Mouse (Mus musculus) heart, postnatal 14 days (tissue): ENCODE measurements around the gene Nampt. TPM values are rescaled to one million over a fixed set of nuclear protein-coding genes. Genes with fewer than 3 reads are reported as not detected.

Experiments
- DNase-seq, 2 experiments: peaks; one replicate each; pipeline ENCODE4 v3.0.0; 2021 to 2022
- intact Hi-C: fragments of 180-260 bp; cut with DNase I; formaldehyde crosslinking; loops from one replicate; pipeline ENCODE4 v1.15.1; 2025
- long read RNA-seq, 2 experiments: library from polyadenylated mRNA; stranded (forward); transcript quantifications; one replicate each; pipeline ENCODE4 v2.0.0; 2021
- total RNA-seq, 2 experiments: library from RNA; stranded (reverse); gene quantifications; 2 replicates each; pipeline ENCODE4 v1.2.3; 2021

The Nampt gene
- total RNA-seq: 10 to 100 TPM; 54.7 to 62.7 TPM
- long read RNA-seq, experiment 1, full-length matches to known transcripts: 67 of 76 reads
- long read RNA-seq, experiment 1, partial matches to known transcripts: 5 of 76 reads
- long read RNA-seq, experiment 1, other reads (novel, unspliced or antisense): 4 of 76 reads
- long read RNA-seq, experiment 2, full-length matches to known transcripts: 39 of 47 reads
- long read RNA-seq, experiment 2, partial matches to known transcripts: 5 of 47 reads
- long read RNA-seq, experiment 2, other reads (novel, unspliced or antisense): 3 of 47 reads

DNA sequence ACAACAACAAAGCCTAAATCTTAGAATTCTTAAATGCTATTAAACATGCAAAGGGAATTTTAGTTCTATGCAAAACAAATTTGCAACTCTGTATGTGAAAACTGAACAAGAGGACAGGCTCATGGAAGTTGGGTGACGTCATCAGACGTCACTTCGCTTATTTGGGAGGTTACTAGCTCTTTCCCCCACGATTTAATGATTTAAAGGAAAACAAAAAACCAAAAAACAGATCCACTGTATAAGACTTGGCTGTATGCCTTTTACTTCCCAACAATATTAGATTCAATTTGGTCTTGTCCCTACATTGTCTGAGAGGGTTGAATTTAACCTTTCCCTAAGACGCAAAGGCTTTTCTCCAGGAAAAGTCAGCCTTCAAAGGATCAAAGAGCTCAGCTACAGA, at the start of gene Nampt:
TSS of gene Nampt (plus strand) at position 130 of the 400 bp plus-strand sequence.
- DNase-seq: peak in 1 of 2 experiments; percentile 11
- intact Hi-C loops: loop anchor here (5.0 kb wide), 1 partner anchor 47 kb away; no protein-coding TSS in a partner anchor

DNA sequence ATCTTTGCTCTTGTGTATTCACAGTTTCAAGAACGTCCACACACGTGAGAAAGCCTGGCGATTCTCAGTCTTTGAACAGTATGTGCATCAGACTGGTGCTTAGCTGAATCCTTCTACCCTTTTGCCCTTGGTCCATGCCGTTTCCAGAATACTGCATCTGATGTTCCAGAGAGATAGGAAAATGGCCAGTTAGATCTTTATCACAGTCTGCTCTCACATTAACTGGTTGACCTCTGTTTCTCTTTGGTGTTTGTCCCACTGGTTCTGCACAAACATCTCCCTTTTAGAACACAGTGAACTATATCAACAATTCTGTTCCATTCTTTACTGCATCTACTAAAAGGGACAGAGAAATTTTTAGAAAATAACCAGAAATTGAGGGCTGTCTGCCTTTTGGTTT, 48.6 kb upstream of the Nampt start:
- DNase-seq: no peak
- intact Hi-C loops: loop anchor here (5.0 kb wide), 1 partner anchor 47 kb away; the partner anchor contains the start of gene Nampt

DNA sequence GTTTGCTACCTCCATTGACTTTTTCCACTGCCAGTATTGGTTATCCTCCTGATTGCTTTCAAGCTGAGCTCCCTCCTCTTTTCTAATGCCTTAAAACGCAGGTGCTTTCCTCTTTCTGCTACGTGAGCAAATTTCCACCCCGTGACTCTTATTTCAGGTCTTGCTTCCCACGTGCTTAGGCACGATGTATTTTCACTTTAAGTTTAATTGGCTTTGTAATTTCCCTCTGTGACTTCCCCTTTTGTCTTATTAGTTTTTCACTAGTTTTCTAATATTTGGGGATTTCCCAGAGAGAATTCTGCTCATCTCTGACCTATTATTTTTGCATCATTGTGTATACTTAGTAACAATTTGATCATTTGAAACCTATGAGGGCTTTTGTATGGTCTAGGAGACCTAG, 44.8 kb upstream of the Nampt start:
- DNase-seq: no peak
- intact Hi-C loops: loop anchor here (5.0 kb wide), 1 partner anchor 43 kb away; the partner anchor contains the start of gene Nampt

DNA sequence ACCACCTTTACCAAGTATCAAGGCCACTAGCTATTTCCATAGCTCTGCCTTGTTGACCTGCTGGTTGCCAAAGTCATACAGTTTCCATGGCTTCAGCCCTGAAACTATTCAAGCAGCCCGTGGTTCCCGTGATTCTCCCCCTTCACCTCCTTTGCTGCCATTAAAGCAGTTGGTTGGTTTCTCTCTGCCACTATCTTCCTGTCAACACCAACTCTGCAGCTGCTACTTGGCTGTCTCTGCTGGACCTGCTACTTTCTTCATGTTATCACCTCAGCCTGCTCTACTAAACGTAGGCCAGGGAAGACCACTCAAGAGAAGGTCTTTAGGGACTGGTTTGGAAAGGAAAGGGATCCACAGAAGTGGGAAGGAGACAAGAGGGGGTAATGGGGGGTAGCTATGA, 30.3 kb upstream of the Nampt start:
- intact Hi-C loops: no loop called here
- DNase-seq: peak in 1 of 2 experiments; percentile 18

DNA sequence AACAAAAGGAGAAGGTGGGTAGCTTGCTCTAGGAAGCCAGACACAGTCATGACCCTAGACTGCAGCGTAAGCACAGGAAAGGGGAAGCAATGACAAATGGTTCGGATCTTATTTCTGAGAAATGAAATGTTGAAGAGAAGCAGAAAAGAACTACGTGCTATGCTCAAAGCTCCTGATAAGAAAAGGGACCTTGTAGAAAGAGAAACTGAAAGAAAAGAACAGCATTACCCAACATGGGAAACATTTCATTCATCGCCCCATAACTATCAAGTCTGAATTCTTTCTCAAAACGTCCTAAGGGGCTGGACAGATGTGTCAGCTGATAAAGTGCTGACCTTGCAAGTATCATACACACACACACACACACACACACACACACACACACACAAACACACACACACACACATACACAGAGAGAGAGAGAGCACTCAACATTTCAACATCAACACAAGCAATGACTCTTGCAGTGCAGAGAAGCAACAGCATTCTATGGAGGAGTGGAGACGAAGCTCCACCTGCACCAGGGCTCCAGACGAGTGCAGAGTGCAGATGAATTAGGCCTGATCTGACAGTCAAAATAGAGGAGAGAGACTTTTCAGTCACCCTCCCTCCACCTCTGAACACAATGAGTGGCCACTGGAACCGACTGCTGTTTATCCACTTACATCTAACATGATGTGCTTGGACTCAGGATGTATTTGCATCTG, 23.4 kb upstream of the Nampt start:
- no peak for DNase-seq
- intact Hi-C loops: no loop called here

DNA sequence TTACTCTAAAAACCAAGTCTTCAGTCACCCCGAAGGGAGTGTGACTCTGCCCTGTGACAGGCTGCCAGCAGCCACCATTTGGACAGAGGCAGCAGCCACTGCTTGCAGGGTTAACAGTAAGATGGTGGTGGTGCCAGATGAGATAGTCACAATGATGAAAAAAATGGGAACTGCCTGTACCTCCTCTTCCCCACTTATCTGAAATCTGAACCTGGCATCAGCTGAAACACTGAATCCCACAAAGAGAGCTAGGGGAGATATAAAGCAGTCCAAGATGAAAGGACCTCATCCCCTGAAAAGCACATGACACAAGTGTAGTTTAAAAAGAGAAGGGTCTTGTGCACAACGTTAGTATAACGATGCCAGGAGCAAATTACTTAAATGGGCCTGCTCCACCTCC, 21.9 kb upstream of the Nampt start:
- DNase-seq: no peak
- intact Hi-C loops: no loop called here

DNA sequence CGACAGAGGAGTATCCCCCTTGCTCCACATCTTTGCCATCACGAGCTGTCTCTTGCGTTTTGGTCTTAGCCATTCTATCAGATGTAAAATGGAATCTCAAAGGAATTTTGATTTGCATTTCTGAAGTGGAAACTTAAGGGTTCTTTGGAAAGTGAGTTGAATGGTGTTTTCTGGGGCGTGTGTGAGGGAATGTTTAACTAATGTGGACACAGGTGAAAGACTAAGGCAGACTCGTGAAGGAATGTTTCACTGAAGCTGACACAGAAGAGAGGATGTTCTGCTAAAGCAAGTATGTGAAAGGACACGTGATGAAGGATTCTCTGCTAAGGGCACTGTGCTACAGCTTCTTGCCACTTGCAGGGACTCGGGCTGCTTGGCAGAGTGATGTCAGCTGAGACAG, 18.3 kb upstream of the Nampt start:
- no peak for DNase-seq
- intact Hi-C loops: no loop called here

DNA sequence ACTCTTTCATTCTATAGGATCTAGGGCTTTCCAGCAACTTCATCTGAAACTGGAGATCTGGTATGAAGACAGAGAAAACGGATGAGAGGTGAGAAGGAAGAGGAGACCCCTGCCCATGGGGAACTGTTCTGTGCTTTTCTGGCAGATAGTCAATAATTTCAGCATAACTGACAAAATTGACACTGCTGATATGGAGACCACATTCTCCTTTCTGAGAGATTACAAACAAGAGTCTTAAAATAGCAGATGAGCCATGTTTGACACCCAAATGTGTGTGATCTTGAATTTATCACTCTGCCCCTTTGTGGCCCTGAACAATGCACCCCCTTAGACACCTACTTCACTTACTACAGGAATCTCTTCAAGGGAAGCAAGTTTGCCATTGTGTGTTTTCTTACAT, 13.8 kb upstream of the Nampt start:
- DNase-seq: no peak
- intact Hi-C loops: no loop called here

DNA sequence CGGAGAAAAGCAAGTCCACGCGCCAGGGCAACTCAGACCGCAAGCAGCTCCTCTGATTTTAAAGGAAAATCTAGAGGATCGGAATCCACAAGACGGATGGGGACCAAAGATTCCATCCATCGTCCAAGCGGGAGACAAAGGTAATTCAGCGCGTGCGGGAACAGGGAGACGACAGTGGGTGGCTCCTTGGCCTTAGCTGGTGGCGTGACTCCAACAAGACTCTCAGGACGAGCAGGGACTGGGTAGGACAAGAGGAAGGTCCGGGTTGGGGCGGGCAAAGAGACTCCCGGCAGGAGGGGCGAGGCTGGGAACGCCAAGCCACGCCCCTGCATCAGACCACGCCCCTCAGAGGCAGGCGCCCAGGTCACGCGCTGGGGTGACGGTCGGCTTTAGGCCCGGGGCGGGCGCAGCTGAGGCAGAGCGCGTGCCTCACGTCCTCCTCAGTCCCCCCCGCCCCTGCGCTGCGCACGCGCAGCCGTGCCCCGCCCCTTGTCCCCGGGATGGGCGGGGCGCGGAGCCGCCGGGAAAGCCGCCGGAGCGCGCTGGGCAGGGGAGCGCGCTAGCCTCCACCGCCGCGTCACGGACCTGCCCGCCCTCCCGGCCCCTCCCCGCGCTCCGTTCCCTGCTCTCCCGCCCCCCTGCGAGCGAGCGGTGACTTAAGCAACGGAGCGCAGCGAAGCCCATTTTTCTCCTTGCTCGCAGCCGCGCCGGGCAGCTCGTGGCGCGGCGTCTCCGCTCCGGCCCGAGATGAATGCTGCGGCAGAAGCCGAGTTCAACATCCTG, 669 bp downstream of the Nampt start:
- intact Hi-C loops: loop anchor here (5.0 kb wide), 3 partner anchors 37 to 77 kb away; no protein-coding TSS in a partner anchor
- DNase-seq: peak; percentile 99

DNA sequence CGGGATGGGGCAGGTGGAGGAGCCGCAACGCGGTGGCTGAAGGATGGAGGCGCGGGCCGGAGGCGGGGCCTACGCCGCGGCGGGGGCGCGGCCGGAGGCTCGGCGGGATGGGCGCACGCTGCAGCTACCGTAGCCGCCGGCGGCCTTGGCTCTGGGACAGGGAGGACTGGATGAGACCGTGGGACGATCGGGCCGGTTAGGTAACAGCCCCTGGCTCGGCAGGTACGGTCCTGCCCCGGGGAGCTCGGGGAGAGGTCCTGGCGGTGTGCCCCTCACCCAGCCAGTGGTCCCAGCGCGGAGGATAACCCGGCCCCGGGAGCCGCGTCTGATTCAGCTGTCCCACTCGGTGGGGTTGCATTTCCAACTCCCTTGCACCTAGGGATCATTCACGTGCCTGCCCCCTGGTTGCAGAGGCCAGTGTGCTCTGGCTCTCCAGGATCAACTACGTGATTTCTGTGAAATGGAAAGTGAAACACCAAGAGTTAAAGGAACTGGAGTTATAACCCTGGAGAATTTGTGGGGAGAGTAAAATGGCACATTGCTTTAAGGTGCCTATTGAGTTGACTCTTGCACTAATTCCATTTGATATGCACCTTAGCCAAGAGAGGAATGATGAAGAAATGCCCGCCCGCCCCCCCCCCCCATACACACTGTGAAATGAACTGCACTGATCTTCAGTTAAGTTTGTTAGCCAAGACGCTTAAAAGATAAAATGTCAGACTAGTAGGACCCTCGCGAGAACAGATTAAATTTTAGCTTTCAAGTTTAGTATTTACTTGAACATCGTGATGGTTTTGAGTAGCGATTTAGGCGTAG, 1.6 kb downstream of the Nampt start:
- intact Hi-C loops: loop anchor here (5.0 kb wide), 2 partner anchors 36 to 76 kb away; no protein-coding TSS in a partner anchor
- DNase-seq: peak; percentile 74 to 79

DNA sequence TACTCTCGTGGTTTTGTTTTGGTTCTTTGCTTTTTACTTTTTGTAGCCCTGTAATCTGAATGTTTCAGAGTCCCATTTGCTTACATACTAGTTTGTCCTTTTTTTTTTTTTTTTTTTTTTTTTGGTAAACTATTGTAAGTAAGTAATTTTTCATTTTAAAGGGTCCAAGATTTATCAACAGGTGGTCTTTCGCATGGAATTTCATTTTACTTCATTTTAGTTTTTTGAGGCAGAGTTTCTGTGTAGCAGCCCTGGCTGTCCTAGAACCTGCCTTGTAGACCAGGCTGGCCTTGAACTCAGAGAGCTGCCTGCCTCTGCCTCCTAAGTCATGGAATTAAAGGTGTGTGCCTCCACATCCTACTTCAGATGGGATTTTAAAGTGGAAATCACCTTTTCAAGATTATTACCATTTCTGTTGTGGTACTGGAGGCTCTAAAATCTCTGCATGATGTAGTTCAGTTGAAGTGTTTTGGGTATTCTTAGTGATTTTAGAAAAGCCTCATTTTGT, 2.2 kb downstream of the Nampt start:
- intact Hi-C loops: loop anchor here (5.0 kb wide), 2 partner anchors 36 to 76 kb away; no protein-coding TSS in a partner anchor
- no peak for DNase-seq

DNA sequence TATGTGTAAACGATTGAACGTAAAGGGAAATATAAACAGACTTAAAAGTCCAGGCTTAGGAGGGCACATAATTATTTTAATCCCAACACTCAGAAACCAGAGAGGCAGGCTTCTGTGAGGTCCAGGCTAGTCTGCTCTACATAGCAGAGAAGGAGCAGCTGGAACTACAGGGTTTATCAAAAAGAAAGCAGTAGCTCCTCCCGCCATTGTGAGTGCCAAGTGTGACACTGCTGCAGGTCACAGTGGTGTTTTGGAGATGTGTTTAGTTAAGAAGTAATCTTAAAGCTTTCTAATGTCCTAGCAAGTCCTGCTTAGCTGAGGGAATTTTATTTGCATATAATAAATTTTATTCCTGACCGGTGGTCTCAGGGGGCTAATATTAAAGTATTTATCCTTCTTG, 2.7 kb downstream of the Nampt start:
- DNase-seq: peak in 1 of 2 experiments; percentile 29
- intact Hi-C loops: loop anchor here (5.0 kb wide), 2 partner anchors 35 to 75 kb away; no protein-coding TSS in a partner anchor

DNA sequence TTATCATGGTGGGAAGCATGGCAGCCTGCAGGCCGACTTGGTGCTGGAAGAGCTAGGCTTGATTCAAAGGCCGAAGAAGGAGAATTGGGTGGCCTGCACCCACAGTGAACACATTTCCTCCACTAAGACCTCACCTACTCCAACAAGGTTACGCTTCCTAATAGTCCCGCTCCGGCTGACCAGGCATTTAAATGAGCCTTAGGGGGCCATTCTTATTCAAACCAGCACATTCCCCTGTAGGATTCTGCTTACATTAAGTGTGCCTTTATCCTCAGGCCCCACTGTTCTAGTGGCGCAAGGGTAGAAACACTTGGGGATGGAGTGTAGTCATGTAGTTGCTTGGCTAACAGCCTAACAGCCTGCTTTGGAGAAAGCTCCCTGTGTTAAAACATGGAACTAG, 5.2 kb downstream of the Nampt start:
- intact Hi-C loops: loop anchor here (5.0 kb wide), 2 partner anchors 33 to 73 kb away; no protein-coding TSS in a partner anchor
- no peak for DNase-seq

DNA sequence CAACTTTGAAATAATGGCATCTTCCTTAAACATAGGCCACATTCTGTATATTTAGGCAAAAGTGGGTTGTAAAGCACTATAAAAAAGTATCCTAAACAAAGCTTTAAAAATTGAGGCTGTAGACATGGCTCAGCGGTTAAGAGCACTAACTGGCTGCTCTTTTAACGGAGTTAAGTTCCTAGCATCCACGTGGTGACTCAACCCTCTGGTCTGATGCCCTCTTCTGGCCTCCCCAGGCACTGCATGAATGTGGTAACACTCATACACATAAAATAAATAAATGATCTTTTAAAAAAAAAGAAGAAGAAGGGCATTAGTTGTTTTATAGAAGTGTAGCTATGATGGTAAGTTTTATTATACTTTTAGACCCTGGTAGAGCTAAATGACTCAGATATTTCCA, 7.6 kb downstream of the Nampt start:
- intact Hi-C loops: loop anchor here (2.0 kb wide), 1 partner anchor 190 kb away; no protein-coding TSS in a partner anchor
- peak; percentile 56 to 69 for DNase-seq

DNA sequence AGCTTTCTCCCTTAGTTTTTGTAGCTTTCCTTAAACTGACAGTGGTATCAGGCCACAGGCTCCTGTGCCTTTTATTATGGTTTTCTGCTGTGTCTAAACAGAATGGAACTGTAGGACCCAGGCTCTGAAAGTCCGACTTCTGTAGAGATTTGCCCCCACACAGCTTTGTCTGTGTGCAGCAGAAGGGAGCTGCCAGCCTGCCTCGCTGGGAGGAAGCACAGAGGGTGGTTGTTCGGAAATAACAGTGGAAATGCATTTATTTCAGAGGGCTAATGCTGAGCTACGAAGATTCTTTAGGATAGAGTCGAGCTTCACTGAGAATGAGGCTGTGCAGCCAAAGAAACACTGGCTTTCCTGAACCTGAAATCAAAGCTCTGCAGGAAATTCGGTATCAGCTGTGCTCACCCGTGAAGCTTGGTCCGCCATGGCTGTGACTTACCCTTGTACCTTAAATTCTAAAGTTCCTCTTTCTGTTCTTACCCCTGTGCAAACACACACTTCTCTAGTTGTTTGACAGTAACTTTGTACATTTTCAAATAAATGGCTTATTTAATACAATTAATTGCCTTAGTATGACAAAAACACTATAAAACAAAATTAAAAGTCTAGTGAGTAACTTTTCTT, 8.9 kb downstream of the Nampt start:
- intact Hi-C loops: no loop called here
- no peak for DNase-seq

DNA sequence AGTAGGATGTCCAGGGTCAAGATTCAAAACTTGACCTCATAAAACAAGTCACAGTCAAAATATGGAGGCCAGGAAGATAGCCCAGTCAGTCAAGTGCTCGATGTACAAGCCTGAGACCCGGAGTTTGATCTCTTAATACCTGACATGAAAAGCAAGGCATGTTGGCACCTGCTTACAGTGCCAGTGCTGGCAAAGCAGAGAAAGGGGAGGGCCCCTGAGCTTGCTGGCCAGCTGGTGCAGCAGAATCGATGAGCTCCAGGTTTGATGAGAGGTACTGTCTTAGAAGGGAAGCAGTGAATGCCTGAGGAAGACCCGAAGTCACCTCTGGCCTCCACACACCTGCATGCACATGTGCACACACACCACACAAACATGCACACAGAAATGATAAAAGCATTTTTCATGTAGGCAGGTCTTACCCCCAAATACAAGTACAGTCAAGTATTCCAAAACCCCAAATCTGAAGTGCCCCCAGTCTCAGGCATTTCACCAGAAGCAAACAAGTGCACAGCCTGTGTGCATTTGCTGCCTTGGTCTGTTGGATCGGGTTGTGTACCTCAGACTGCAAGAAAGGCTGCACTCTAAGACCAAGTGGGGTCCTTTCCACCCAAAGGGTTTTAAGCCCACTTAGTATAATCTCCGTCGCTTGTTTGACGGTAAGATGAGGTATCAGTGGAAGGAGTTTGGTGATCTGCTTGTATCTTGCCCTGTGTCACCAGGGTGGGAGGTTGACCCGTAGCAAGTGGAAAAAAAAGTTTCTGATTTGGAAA, 10.2 kb downstream of the Nampt start:
- intact Hi-C loops: no loop called here
- no peak for DNase-seq

DNA sequence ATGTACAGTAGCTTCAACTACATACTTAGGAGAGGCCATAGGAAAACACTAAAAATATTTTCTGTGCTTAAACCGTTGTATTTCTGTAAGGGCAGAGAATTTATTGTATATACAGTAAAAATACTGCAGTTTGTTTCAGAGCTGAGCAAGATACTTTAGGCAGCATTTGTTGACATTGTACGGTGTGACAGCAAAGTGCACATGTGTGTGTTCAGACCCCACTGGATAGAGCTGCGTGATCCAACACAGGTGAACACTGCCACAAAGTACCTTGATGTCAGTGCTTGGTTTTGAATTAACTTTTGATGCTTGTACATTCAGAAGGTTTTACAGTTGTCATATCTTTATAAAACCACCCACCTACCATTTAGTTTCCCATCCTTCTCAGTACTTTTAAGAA, 12.7 kb downstream of the Nampt start:
- intact Hi-C loops: no loop called here

DNA sequence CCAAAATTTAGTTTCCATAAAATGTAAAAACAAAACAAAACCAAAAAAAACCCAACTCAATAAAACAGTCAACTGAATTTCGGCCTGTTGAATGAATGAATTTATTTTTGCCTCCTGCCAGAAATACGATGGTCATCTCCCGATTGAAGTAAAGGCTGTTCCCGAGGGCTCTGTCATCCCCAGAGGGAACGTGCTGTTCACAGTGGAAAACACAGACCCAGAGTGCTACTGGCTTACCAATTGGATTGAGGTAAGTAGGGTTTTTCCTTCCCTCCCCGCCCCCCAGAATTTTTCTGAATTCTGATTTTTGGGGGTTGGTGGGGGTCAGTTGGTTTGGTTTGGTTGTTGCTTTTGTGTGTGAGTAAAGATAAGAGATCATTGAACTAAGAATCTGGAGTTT, 15.4 kb downstream of the Nampt start:
- intact Hi-C loops: no loop called here
- no peak for DNase-seq

More for the DNA sequence above, 12.7 kb downstream of the Nampt start:
- no peak for DNase-seq
